Mouse (Mus musculus) heart, postnatal 0 days (tissue): ENCODE data around the gene Tec. TPM values are rescaled to one million over a fixed set of nuclear protein-coding genes. Genes with fewer than 3 reads are reported as not detected.
A peak's percentile ranks its signal among the peaks of the same experiment; 100 is the strongest.

Experiments
- ATAC-seq: fragments of 200-750 bp; cut with Nextera tagmentation; 2 replicates; pipeline ENCODE4 v1.8.0; 2017; ENCODE audit warnings: low read depth, moderate number of reproducible peaks, moderate library complexity; ENCODE audit not compliant: insufficient read depth
- DNase-seq: peaks from one replicate; pipeline ENCODE4 v3.0.0-alpha.2; 2016; ENCODE audit warnings: low spot score
- H3K27ac ChIP-seq: fragments of 300-500 bp; sonication (generic); 2 replicates; pipeline ENCODE4 v1.5.1; 2014; ENCODE audit warnings: low read depth, mild to moderate bottlenecking
- H3K27me3 ChIP-seq: fragments of 300-500 bp; sonication (generic); 2 replicates; pipeline ENCODE4 v1.6.1; 2014; ENCODE audit warnings: low read length, mixed read lengths; ENCODE audit not compliant: control insufficient read depth, insufficient read depth
- H3K36me3 ChIP-seq: fragments of 300-500 bp; sonication (generic); replicated peaks from 2 replicates; pipeline ENCODE4 v1.6.1; 2014; ENCODE audit warnings: low read length, mixed read lengths; ENCODE audit not compliant: control insufficient read depth, insufficient read depth
- H3K4me1 ChIP-seq: fragments of 300-500 bp; sonication (generic); 2 replicates; pipeline ENCODE4 v1.6.1; 2014; ENCODE audit warnings: antibody characterized with exemption; ENCODE audit not compliant: control insufficient read depth, insufficient read depth
- H3K4me2 ChIP-seq: fragments of 300-500 bp; sonication (generic); 2 replicates; pipeline ENCODE4 v1.6.1; 2014; ENCODE audit warnings: low read depth, mild to moderate bottlenecking, low read length, moderate library complexity
- H3K4me3 ChIP-seq: fragments of 300-500 bp; sonication (generic); 2 replicates; pipeline ENCODE4 v1.5.1; 2014; ENCODE audit warnings: low read depth, low read length
- H3K9ac ChIP-seq: fragments of 300-500 bp; sonication (generic); replicated peaks from 2 replicates; pipeline ENCODE4 v1.6.1; 2014; ENCODE audit warnings: low read depth, low read length, mixed read lengths
- H3K9me3 ChIP-seq: fragments of 300-500 bp; sonication (generic); replicated peaks from 2 replicates; pipeline ENCODE4 v1.6.1; 2016; ENCODE audit warnings: low read length; ENCODE audit not compliant: control insufficient read depth
- CTCF ChIP-seq: IDR thresholded peaks from 2 replicates; pipeline ENCODE4 v1.5.1; 2016; ENCODE audit warnings: antibody characterized with exemption, control low read depth, low read depth
- EP300 ChIP-seq: IDR thresholded peaks from 2 replicates; pipeline ENCODE4 v1.6.1; 2016; ENCODE audit warnings: antibody characterized with exemption, low read depth
- WGBS: fragments of 180-500 bp; shearing (Covaris S2); extraction: QIAGEN DNeasy Blood & Tissue Kit; methylation state at CpG from one replicate; pipeline ENCODE4 v1.1.7; 2014; 5-methylcytosine and 5-hydroxymethylcytosine counted together
- polyA plus RNA-seq: library from polyadenylated mRNA; unstranded; fragments of >200 nt; fragmentation: Nextera tagmentation; extraction: Ambion mirVana; gene quantifications from 2 replicates; pipeline ENCODE4 v1.2.1, GENCODE M21; 2015
- total RNA-seq: library from RNA; depleted of rRNA; stranded (reverse); fragments of >200 nt; gene quantifications from 2 replicates; pipeline ENCODE4 v1.2.3, GENCODE M21; 2014; ENCODE audit warnings: low replicate concordance

The Tec gene
- total and polyA plus RNA-seq, 2 experiments from 2014 or later: 11.1 to 16.2 TPM

GRCm38 (mm10) chr5:72845928-72846630, 22.2 kb downstream of the Tec start:
- ATAC-seq (peak; percentile 84), DNase-seq (peak; percentile 61)
- Histone ChIP-seq H3K36me3 (0 out of 2 replicates have a peak, but pooled peaks cover 2% of the 10 kb centered on the region), H3K9ac (no peak overlapping the region), H3K4me3 (no peak overlapping the region), H3K27me3 (no peaks in the 10 kb centered on the region), H3K9me3 (no peaks in the 10 kb centered on the region), H3K4me1 (peaks cover 17% of the 10 kb centered on the region), H3K4me2 (0 out of 2 replicates have a peak overlapping the region, but pooled peaks have one; percentile 23), H3K27ac (peak overlapping the region; percentile 39; the same call in 1 of the 2 replicates)
- TF ChIP-seq CTCF: no peak
- no peak for TF ChIP-seq EP300
- 41% methylated on average over 9 of the region's 9 CpGs for WGBS

- Histone ChIP-seq H3K4me1 (peaks cover 17% of the 10 kb centered on the region), H3K27ac (no peak overlapping the region)
Observed at GRCm38 (mm10) chr5:72844776-72845495, 23.3 kb downstream of the Tec start.

GRCm38 (mm10) chr5:72844294-72844693, 24.0 kb downstream of the Tec start:
- Histone ChIP-seq H3K4me1 (peaks cover 17% of the 10 kb centered on the region), H3K4me3 (no peak overlapping the region), H3K9ac (no peak overlapping the region), H3K36me3 (0 out of 2 replicates have a peak, but pooled peaks cover 5% of the 10 kb centered on the region), H3K4me2 (no peak overlapping the region), H3K27ac (no peak overlapping the region), H3K9me3 (no peaks in the 10 kb centered on the region; the same call in 1 of the 2 replicates), H3K27me3 (no peaks in the 10 kb centered on the region)
- DNase-seq (no peak), ATAC-seq (no peak)
- TF ChIP-seq EP300 (no peak), CTCF (no peak)
- WGBS: 25% methylated on average over 2 of the region's 2 CpGs

More at GRCm38 (mm10) chr5:72844776-72845495, 23.3 kb downstream of the Tec start:
- DNase-seq: no peak
- ATAC-seq: no peak
- Histone ChIP-seq H3K4me2 (no peak overlapping the region), H3K27me3 (no peaks in the 10 kb centered on the region), H3K9ac (no peak overlapping the region), H3K4me3 (no peak overlapping the region), H3K9me3 (no peaks in the 10 kb centered on the region; the same call in 1 of the 2 replicates), H3K36me3 (0 out of 2 replicates have a peak, but pooled peaks cover 5% of the 10 kb centered on the region)
- 67% methylated on average over 7 of the region's 7 CpGs for WGBS
- TF ChIP-seq EP300 (no peak), CTCF (no peak)

- WGBS: 77% methylated on average over 3 of the region's 3 CpGs
- Histone ChIP-seq H3K27ac (no peak overlapping the region), H3K4me3 (no peak overlapping the region), H3K4me1 (no peaks in the 10 kb centered on the region; the same call in 1 of the 2 replicates), H3K9ac (no peak overlapping the region), H3K36me3 (0 out of 2 replicates have a peak, but pooled peaks cover 5% of the 10 kb centered on the region), H3K9me3 (no peaks in the 10 kb centered on the region; the same call in 1 of the 2 replicates), H3K4me2 (no peak overlapping the region), H3K27me3 (no peaks in the 10 kb centered on the region)
- TF ChIP-seq EP300 (no peak), CTCF (no peak)
- ATAC-seq: no peak
- DNase-seq: no peak
Observed at GRCm38 (mm10) chr5:72839655-72840054, 28.6 kb downstream of the Tec start.

- H3K27ac ChIP-seq: no peak overlapping the region
- ATAC-seq: no peak
- 0 out of 2 replicates have a peak, but pooled peaks cover 5% of the 10 kb centered on the region for H3K36me3 ChIP-seq
- no peak overlapping the region for H3K4me2 ChIP-seq
- H3K27me3 ChIP-seq: no peaks in the 10 kb centered on the region
- WGBS: 66% methylated on average over 2 of the region's 2 CpGs
- no peak overlapping the region for H3K9ac ChIP-seq
- H3K9me3 ChIP-seq: no peaks in the 10 kb centered on the region; the same call in 1 of the 2 replicates
- no peak for DNase-seq
- TF ChIP-seq EP300 (no peak), CTCF (no peak)
- H3K4me3 ChIP-seq: no peak overlapping the region
- H3K4me1 ChIP-seq: no peaks in the 10 kb centered on the region; the same call in 1 of the 2 replicates
Observed at GRCm38 (mm10) chr5:72838976-72839375, 29.3 kb downstream of the Tec start.
